Mouse (Mus musculus) neural tube, embryonic 15.5 days (tissue): ENCODE results near the gene Setdb1. TPM values are rescaled to one million over a fixed set of nuclear protein-coding genes. Genes with fewer than 3 reads are reported as not detected.

Experiments used
- ATAC-seq: fragments of 200-750 bp; cut with Nextera tagmentation; 2 replicates; pipeline ENCODE4 v1.8.0; 2017; ENCODE audit warnings: mild to moderate bottlenecking, moderate TSS enrichment, moderate library complexity; ENCODE audit not compliant: low FRiP score
- H3K27ac ChIP-seq: fragments of 300-500 bp; sonication (generic); replicated peaks from 2 replicates; pipeline ENCODE4 v1.5.1; 2015; ENCODE audit warnings: mild to moderate bottlenecking, inconsistent platforms
- H3K27me3 ChIP-seq: fragments of 300-500 bp; sonication (generic); replicated peaks from 2 replicates; pipeline ENCODE4 v1.6.1; 2015; ENCODE audit warnings: inconsistent platforms
- H3K36me3 ChIP-seq: fragments of 300-500 bp; sonication (generic); 2 replicates; pipeline ENCODE4 v1.6.1; 2015; ENCODE audit warnings: inconsistent platforms
- H3K4me1 ChIP-seq: fragments of 300-500 bp; sonication (generic); 2 replicates; pipeline ENCODE4 v1.6.1; 2015; ENCODE audit warnings: inconsistent platforms
- H3K4me2 ChIP-seq: fragments of 300-500 bp; sonication (generic); 2 replicates; pipeline ENCODE4 v1.6.1; 2015; ENCODE audit warnings: inconsistent platforms, mild to moderate bottlenecking, moderate library complexity
- H3K4me3 ChIP-seq: fragments of 300-500 bp; sonication (generic); replicated peaks from 2 replicates; pipeline ENCODE4 v1.5.1; 2015; ENCODE audit warnings: mild to moderate bottlenecking, inconsistent platforms
- H3K9ac ChIP-seq: fragments of 300-500 bp; sonication (generic); replicated peaks from 2 replicates; pipeline ENCODE4 v1.6.1; 2015; ENCODE audit warnings: mild to moderate bottlenecking, inconsistent platforms
- H3K9me3 ChIP-seq: fragments of 300-500 bp; sonication (generic); replicated peaks from 2 replicates; pipeline ENCODE4 v1.6.1; 2016; ENCODE audit warnings: inconsistent platforms
- WGBS: fragments of 180-500 bp; shearing (Covaris S2); methylation state at CpG from one replicate; pipeline ENCODE4 v1.1.7; 2015; ENCODE audit warnings: mixed read lengths; 5-methylcytosine and 5-hydroxymethylcytosine counted together
- polyA plus RNA-seq: library from polyadenylated mRNA; unstranded; fragments of >200 nt; fragmentation: Nextera tagmentation; extraction: Ambion mirVana; gene quantifications from 2 replicates; pipeline ENCODE4 v1.2.1, GENCODE M21; 2015

Gene Setdb1
- polyA plus RNA-seq, 1 experiment from 2014 or later = 38.3 TPM

- Histone ChIP-seq H3K9ac (no peak overlapping the region), H3K27ac (no peak overlapping the region), H3K4me3 (no peak overlapping the region), H3K36me3 (no peaks in the 10 kb centered on the region), H3K4me1 (no peaks in the 10 kb centered on the region), H3K9me3 (no peaks in the 10 kb centered on the region), H3K27me3 (no peaks in the 10 kb centered on the region), H3K4me2 (no peak overlapping the region)
- no peak for ATAC-seq
- 83% methylated on average over 3 of the region's 3 CpGs for WGBS
Observed at GRCm38 (mm10) chr3:95301204-95301796, 55.7 kb downstream of the Setdb1 start.

DNA sequence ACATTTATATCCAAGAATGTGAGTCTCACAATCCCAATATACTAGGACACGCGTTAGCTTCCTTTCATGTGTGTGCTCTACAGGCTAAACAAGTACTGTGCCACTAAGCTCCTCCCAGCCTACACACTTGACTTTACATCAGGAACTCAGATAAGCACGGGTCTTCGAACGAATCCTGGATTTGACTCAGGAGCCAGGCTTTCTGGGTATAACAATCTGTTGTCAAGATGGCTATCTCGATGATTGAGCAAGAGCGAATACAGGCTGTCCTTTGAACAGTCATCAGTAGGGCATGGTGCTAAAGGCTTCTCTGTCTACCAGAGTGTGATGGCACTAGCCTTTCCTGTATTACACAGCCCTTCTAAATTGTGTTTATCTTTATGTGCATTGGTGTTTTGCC lies 59.0 kb downstream of the Setdb1 start:
- no peak for ATAC-seq
- H3K9ac ChIP-seq = no peak overlapping the region
- H3K27ac ChIP-seq = no peak overlapping the region
- peaks cover 24% of the 10 kb centered on the region for H3K36me3 ChIP-seq
- WGBS = 94% methylated on average over 7 of the region's 7 CpGs
- no peaks in the 10 kb centered on the region for H3K9me3 ChIP-seq
- no peaks in the 10 kb centered on the region for H3K27me3 ChIP-seq
- H3K4me3 ChIP-seq = no peak overlapping the region
- H3K4me1 ChIP-seq = no peaks in the 10 kb centered on the region
- no peak overlapping the region for H3K4me2 ChIP-seq

DNA sequence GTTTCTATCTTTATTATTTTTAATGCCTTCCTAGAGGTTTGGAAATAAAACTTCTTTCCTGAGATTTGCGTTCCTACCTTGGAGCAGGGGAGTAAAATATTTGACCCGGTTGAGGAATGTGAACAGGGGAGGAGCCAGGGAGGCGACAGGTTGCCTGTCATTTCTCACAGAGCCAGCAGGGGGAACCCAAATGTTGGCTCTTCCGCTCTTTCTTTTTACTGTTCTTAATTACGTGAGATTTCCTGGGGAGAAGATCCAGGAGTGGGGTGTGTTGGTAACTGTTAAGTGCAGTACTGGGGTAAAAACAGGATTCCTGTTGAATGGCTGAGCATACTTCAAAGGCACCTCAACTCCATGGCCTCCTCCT lies 60.9 kb downstream of the Setdb1 start:
- no peak overlapping the region for H3K27ac ChIP-seq
- peaks cover 40% of the 10 kb centered on the region for H3K36me3 ChIP-seq
- 10% methylated on average over 5 of the region's 5 CpGs for WGBS
- no peak overlapping the region for H3K4me3 ChIP-seq
- no peaks in the 10 kb centered on the region for H3K27me3 ChIP-seq
- H3K4me2 ChIP-seq = no peak overlapping the region
- H3K9me3 ChIP-seq = no peaks in the 10 kb centered on the region
- ATAC-seq = no peak; the same call in 1 of the 2 replicates
- no peaks in the 10 kb centered on the region for H3K4me1 ChIP-seq
- H3K9ac ChIP-seq = no peak overlapping the region

DNA sequence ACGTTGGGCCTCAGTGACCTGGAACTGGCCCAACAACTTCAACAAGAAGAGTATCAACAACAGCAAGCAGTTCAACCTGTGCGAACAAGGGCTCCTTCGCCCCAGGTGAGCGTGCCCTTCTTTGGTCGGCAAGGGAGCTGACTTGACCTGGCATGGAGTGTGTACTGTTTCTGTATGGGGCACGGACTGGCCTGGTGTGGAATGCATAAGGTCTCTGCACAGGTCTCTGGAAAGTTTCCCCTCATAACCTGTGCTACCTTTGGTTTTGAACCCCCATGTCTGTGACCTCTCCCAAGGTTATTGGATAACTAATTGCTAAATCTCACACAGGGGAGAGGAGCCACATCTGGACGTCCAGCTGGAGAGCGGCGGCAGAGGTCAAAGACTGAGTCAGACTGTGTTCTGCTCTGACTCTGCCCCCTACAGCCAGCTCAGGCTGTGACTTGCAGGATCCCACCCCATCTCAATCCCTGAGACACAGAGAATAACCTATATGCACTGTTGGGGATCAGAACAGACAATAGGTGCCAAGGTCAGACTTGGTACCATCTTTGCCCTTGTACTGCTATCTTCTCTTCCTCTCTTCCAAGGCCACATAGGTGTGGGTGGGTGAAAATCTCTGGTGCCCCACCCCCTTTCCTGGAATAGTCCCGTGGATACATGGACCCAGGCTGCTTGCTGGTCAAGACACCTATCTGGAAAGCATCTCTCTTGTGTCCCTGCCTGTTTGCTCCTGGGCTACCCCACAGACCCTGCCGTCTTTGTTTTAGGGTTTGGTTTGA lies 61.5 kb downstream of the Setdb1 start:
- Histone ChIP-seq H3K4me3 (no peak overlapping the region), H3K27ac (no peak overlapping the region), H3K9me3 (no peaks in the 10 kb centered on the region), H3K9ac (no peak overlapping the region), H3K4me2 (no peak overlapping the region), H3K36me3 (peaks cover 44% of the 10 kb centered on the region), H3K27me3 (no peaks in the 10 kb centered on the region), H3K4me1 (no peaks in the 10 kb centered on the region)
- ATAC-seq = no peak
- WGBS = 86% methylated on average over 11 of the region's 11 CpGs

DNA sequence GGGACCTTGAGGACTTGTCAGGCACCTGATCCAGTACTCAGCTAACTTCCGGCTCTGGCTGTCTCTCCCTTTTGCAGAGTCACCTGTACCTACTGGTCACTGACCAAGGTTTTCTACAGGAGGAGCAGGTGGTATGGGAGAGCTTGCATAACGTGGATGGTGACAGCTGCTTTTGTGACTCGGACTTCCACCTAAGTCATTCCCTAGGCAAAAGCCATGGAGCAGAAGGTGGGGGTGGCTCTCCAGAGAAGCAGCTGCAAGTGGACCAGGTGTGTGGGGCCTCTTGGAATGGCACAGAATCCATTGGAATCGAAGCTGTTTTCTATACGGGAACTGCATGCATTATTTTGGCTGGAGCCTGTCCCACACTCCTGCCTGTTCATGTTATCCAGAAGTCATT lies 62.3 kb downstream of the Setdb1 start:
- Histone ChIP-seq H3K4me2 (no peak overlapping the region), H3K9me3 (no peaks in the 10 kb centered on the region), H3K27ac (no peak overlapping the region), H3K9ac (no peak overlapping the region), H3K4me3 (no peak overlapping the region), H3K36me3 (peaks cover 45% of the 10 kb centered on the region), H3K4me1 (no peaks in the 10 kb centered on the region), H3K27me3 (no peaks in the 10 kb centered on the region)
- 85% methylated on average over 5 of the region's 5 CpGs for WGBS
- no peak for ATAC-seq

GRCm38 (mm10) chr3:95294316-95294715 lies 62.7 kb downstream of the Setdb1 start:
- Histone ChIP-seq H3K27ac (no peak overlapping the region), H3K27me3 (no peaks in the 10 kb centered on the region), H3K9ac (no peak overlapping the region), H3K9me3 (no peaks in the 10 kb centered on the region), H3K4me2 (no peak overlapping the region), H3K4me1 (no peaks in the 10 kb centered on the region), H3K4me3 (no peak overlapping the region), H3K36me3 (peaks cover 45% of the 10 kb centered on the region)
- ATAC-seq = no peak
- 87% methylated on average over 7 of the region's 7 CpGs for WGBS

DNA sequence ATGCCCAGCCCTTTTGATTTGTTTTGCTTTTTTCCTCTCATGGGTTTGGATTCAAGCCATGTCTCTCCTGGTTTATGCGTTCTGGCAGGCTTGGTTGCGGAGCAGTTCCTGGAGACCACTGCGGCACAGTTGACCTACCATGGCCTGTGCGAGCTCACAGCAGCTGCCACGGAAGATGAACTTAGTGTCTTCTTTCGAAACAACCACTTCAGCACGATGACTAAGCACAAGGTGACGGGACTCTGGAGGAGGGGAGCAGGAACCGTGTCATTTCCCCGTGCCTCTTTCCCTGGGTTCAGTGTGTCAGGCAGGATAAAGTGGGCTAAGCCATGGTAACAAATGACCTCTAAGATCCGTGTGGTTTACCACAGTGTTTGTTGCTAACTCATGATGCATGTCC lies 63.5 kb downstream of the Setdb1 start:
- no peaks in the 10 kb centered on the region for H3K27me3 ChIP-seq
- no peaks in the 10 kb centered on the region for H3K4me1 ChIP-seq
- 84% methylated on average over 11 of the region's 11 CpGs for WGBS
- no peak overlapping the region for H3K27ac ChIP-seq
- no peaks in the 10 kb centered on the region for H3K9me3 ChIP-seq
- H3K4me3 ChIP-seq = no peak overlapping the region
- ATAC-seq = no peak
- H3K36me3 ChIP-seq = peaks cover 48% of the 10 kb centered on the region
- no peak overlapping the region for H3K9ac ChIP-seq
- no peak overlapping the region for H3K4me2 ChIP-seq

- Histone ChIP-seq H3K27me3 (no peaks in the 10 kb centered on the region), H3K4me1 (no peaks in the 10 kb centered on the region), H3K9ac (no peak overlapping the region), H3K36me3 (peaks cover 54% of the 10 kb centered on the region), H3K4me3 (no peak overlapping the region), H3K9me3 (no peaks in the 10 kb centered on the region), H3K27ac (no peak overlapping the region), H3K4me2 (no peak overlapping the region)
- no peak for ATAC-seq
- WGBS = 92% methylated on average over 2 of the region's 2 CpGs
Observed at GRCm38 (mm10) chr3:95292899-95293298, 64.1 kb downstream of the Setdb1 start.

- no peak overlapping the region for H3K4me3 ChIP-seq
- no peak for ATAC-seq
- peaks cover 59% of the 10 kb centered on the region for H3K36me3 ChIP-seq
- no peak overlapping the region for H3K9ac ChIP-seq
- no peak overlapping the region for H3K4me2 ChIP-seq
- H3K27me3 ChIP-seq = no peaks in the 10 kb centered on the region
- H3K27ac ChIP-seq = no peak overlapping the region
- no peaks in the 10 kb centered on the region for H3K4me1 ChIP-seq
- 87% methylated on average over 4 of the region's 4 CpGs for WGBS
- H3K9me3 ChIP-seq = no peaks in the 10 kb centered on the region
Observed at GRCm38 (mm10) chr3:95291041-95291440, 66.0 kb downstream of the Setdb1 start.

- no peak overlapping the region for H3K9ac ChIP-seq
- peaks cover 55% of the 10 kb centered on the region for H3K36me3 ChIP-seq
- 83% methylated on average over 6 of the region's 6 CpGs for WGBS
Observed at GRCm38 (mm10) chr3:95290156-95290555, 66.8 kb downstream of the Setdb1 start.

DNA sequence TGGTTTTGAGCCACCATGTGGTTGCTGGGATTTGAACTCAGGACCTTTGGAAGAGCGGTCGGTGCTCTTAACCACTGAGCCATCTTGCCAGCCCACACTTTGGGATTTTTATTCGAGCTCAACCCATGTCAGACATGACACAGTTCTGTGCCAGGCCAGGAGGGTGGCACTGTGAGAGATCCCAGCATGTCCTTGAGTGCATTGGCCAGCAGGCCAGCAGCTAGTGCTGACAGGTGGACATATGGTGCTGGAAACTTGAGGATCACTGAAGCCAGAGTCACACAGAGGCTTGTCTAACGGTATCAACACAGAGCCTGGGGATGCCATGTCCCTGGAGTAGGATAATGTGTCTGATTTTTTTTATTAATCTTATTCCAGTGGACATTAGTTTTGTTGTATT lies 67.6 kb downstream of the Setdb1 start:
- no peak overlapping the region for H3K27ac ChIP-seq
- 94% methylated on average over 4 of the region's 4 CpGs for WGBS
- peaks cover 9% of the 10 kb centered on the region for H3K4me1 ChIP-seq
- H3K36me3 ChIP-seq = peaks cover 49% of the 10 kb centered on the region
- H3K4me2 ChIP-seq = no peak overlapping the region
- no peak for ATAC-seq
- H3K4me3 ChIP-seq = no peak overlapping the region
- no peak overlapping the region for H3K9ac ChIP-seq
- H3K9me3 ChIP-seq = no peaks in the 10 kb centered on the region
- no peaks in the 10 kb centered on the region for H3K27me3 ChIP-seq

More at GRCm38 (mm10) chr3:95290156-95290555, 66.8 kb downstream of the Setdb1 start:
- H3K4me1 ChIP-seq = 0 out of 2 replicates have a peak, but pooled peaks cover 1% of the 10 kb centered on the region
- H3K4me2 ChIP-seq = no peak overlapping the region
- no peaks in the 10 kb centered on the region for H3K27me3 ChIP-seq
- no peaks in the 10 kb centered on the region for H3K9me3 ChIP-seq
- H3K27ac ChIP-seq = no peak overlapping the region
- ATAC-seq = no peak
- no peak overlapping the region for H3K4me3 ChIP-seq

DNA sequence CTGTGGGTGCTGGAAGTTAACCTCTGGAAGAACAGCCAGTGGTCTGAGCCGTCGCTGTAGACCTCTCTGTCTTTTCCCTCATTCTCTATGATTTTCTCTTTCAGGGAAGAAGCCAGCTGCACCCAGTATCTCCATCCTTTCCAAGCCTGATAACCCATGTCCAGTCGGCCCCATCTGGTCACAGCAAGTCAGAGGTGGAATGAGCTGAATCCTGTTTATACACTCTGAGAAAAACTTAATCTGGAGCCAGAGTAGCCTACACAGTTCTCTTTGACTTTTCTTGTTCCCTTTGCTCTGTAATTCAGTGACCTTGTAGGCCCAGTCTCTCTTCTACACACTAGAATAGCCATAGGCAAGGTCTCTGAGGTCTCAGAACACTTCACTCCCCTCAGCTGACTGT lies 69.5 kb downstream of the Setdb1 start:
- no peak overlapping the region for H3K27ac ChIP-seq
- peaks cover 21% of the 10 kb centered on the region for H3K4me1 ChIP-seq
- ATAC-seq = no peak
- 95% methylated on average over 3 of the region's 3 CpGs for WGBS
- H3K9me3 ChIP-seq = no peaks in the 10 kb centered on the region
- H3K9ac ChIP-seq = no peak overlapping the region
- H3K4me3 ChIP-seq = no peak overlapping the region
- H3K36me3 ChIP-seq = peaks cover 30% of the 10 kb centered on the region
- H3K27me3 ChIP-seq = no peaks in the 10 kb centered on the region
- no peak overlapping the region for H3K4me2 ChIP-seq
